Mouse (Mus musculus): ENCODE results near the gene Cabp5.

Gene Cabp5

DNA sequence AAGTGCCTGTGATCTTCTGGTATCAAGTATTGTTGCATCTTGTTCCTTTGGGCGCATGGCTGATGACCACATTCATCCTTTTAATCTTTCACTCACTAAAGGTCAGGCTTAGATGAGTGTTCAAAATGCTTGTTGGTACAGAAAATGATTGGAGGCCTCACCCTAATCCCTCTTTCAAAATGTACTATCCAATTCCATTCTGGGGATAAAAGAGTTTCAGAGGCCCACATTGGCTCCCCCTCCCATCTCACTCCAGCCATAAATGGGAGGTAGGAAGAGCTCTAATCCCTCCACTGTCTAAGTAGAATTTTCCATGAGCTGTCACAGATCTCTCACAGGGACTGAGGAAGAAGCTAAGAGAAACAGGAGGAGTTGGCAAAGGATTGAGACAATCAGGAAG is at the start of gene Cabp5:
Gene Cabp5, plus strand, starts transcription at position 301 of the 400 bp plus-strand sequence.
- DNase-seq (ENCODE audit: low read depth, low spot score): no peak

DNA sequence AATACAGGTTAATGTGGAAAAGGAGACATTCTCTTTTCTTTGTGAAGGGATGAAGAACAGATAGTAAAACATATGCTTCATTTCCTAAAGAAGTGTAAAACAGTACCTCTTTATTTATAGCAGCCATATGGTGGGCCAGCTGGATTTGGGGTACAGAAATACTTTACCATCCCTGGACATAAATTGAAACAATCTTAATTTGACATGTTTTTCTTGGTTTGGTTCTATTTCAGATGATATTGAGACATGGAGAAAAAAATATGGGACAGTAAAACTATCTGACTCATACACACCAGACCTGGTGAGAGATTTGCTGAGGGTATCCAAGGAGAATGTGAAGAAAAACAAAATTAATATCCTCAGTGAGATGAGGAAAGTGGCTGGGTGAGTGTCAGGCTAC is 42.0 kb upstream of the Cabp5 start:
- DNase-seq (ENCODE audit: low read depth, low spot score): peak; percentile 68

DNA sequence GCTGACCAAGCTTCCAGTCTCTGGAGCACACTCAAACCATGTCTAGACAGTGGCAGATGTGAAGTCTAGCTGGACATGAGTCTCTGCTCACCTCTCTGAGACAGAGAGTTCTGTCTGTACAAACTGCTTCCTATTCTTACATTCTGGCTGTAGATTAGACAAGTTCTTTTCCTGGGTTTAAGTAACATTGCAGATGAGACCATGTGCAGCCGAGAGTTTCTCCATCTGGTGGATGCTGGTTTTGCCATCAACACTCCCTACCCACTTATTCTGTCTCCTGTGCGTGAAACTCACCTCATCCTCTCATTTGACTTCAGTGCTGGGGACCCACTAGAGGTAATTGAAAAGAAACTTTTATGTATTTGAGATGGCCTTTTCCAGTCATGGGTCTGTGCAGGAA is 17.3 kb upstream of the Cabp5 start:
- DNase-seq (ENCODE audit: low read depth, low spot score): peak; percentile 22

DNA sequence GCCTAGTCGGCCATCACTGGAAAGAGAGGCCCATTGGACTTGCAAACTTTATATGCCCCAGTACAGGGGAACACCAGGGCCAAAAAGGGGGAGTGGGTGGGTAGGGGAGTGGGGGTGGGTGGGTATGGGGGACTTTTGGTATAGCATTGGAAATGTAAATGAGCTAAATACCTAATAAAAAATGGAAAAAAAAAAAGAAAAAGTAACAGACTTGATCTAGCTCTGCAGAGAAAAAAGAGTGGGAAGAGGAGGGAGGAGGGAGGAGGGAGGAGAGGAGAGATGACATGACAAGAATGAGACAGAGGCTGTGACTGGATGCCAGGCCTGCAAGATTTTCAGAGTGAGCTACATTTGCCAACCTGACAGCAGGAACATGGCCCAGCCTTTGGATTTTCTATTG is 52.6 kb downstream of the Cabp5 start, which contains the start of gene Bsph1:
Gene Bsph1, plus strand, starts transcription at position 301 of the 400 bp plus-strand sequence.
- peak; percentile 10 for DNase-seq (ENCODE audit: low read depth, low spot score)

Measured in telencephalon, adult 2 months (tissue).